Mouse (Mus musculus) megakaryocyte-erythroid progenitor cell, adult 5-6 weeks (primary cell): ENCODE measurements at regions not wholly inside any gene's neighbourhood (a gene's known extent, or its start where the extent isn't known, plus 50 kb on each side); places are given as distances from the start of the nearest gene placed in this dataset.

Experiments used
- ATAC-seq: replicated peaks from 2 replicates; pipeline ENCODE4 v1.8.0; 2016; ENCODE audit warnings: mild to moderate bottlenecking, inconsistent platforms; ENCODE audit not compliant: severe bottlenecking, poor library complexity, low FRiP score, low TSS enrichment

GRCm38 (mm10) chr8:6813816-6814215, 1708.7 kb upstream of the Slc10a2 start:
- ATAC-seq: no peak

GRCm38 (mm10) chr8:6807116-6807515, 1702.0 kb upstream of the Slc10a2 start:
- ATAC-seq: no peak

DNA sequence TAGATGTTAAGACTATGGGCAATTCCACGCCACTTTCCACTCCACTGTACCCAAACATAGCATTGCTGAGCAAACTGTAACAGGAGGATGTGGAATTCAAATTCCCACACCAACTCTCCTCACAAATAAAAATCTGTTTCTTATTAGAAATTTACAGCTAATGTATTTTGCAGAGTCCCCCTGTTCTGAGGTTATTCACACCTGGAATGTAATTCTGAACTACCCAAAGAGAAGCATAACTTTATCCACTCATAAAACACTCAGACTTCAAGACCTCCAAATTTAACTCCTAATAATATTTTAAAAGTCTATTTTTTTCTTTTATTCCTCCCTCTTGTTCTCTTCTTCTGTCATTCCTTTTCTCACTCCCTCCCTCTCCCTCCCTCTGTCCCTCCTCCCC, 1698.0 kb upstream of the Slc10a2 start:
- no peak for ATAC-seq

GRCm38 (mm10) chr8:6801076-6801475, 1695.9 kb upstream of the Slc10a2 start:
- ATAC-seq: no peak

DNA sequence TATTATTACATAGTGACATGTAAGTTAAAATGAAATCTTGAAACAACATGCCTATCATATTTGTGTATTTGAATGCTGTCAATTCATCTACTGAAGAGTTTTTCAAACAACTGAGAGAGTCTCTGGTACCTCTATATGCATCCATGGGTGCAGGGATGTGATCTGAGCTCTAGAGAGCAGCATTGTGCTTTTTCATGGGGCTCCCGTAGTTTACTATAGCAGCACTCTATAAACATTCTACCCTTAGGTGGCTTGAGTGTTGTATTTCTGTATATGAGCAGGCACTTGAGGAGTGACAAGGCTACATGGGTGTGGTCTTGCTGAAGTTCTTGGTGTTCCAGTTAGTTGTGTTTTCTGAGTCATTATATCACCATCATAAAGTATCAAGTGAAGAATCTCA, 1683.9 kb upstream of the Slc10a2 start:
- no peak for ATAC-seq

DNA sequence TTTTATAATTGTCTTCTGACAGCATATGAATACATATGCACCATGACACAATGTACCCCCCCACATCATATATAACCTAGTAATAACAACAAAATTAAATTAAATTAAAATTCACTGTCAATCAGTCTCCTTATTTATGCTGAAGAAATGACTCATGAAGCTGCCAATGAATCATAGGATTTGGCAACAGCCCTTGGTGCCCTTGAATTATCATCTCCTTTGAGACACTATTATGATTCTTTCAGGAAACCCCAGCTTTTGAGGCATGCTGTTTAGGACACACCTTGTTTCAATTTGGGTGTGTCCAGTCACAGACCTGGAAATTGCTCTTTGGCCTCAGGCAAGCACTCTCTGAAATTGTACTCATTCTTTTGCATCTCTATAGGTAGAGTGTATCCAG, 1675.8 kb upstream of the Slc10a2 start:
- ATAC-seq: no peak

GRCm38 (mm10) chr8:6775103-6775502, 1670.0 kb upstream of the Slc10a2 start:
- ATAC-seq: no peak

GRCm38 (mm10) chr8:6729571-6729970, 1624.4 kb upstream of the Slc10a2 start:
- ATAC-seq: no peak

DNA sequence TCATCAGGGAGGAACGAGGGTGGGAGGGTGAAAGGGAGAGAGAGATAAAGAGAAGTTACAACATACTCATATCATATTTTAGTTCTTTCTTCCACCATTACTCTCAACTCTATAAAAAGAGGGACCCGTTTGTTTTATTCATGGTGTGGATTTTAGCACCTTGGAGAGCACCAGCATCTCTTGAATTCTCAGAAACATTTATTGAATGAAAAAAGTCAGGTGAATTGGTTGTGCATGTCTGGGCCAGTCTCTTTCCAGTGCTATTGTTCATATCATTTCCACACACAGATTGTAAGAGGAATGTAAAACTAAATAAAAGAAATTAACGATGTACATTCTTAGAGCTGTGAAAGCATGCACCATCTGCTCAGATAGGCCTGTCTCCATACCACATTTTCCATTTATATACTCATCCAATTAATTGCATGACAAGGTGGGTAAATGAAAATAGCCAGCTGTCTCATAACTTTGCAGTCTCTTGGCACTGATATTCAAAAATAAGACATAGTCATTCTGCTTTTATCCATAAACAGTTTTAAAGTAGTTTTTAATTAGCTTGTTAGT, 1603.8 kb upstream of the Slc10a2 start:
- ATAC-seq: no peak

GRCm38 (mm10) chr8:6688595-6688994, 1583.4 kb upstream of the Slc10a2 start:
- no peak for ATAC-seq

GRCm38 (mm10) chr8:6658860-6659259, 1553.7 kb upstream of the Slc10a2 start:
- ATAC-seq: no peak

- ATAC-seq: no peak
Measured at GRCm38 (mm10) chr8:6657451-6657990, 1552.4 kb upstream of the Slc10a2 start.

DNA sequence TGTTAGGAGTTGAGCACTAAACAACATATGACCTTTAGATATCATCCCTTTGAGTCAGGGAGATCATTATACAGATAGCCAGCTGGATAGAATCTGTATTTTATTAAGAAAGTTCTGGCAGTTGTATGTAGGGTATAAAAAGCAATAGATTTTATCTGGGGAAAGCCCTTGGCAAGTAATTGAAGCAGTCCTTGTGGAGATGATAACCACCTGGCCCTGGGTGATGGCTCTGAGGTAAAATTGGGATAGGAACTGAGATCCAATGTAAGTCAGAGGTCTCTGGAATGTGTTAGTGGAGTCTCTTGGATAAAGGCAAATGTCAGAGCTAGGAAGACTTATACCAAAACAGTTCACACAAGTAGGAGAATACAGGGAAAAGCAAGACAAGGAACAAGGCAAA, 1547.0 kb upstream of the Slc10a2 start:
- no peak for ATAC-seq

GRCm38 (mm10) chr8:6648083-6648482, 1542.9 kb upstream of the Slc10a2 start:
- ATAC-seq: no peak

GRCm38 (mm10) chr8:6645287-6645957, 1540.3 kb upstream of the Slc10a2 start:
- ATAC-seq: no peak

GRCm38 (mm10) chr8:6644396-6644795, 1539.2 kb upstream of the Slc10a2 start:
- ATAC-seq: no peak

GRCm38 (mm10) chr8:6627009-6627557, 1521.9 kb upstream of the Slc10a2 start:
- ATAC-seq: no peak

- no peak for ATAC-seq
Measured at GRCm38 (mm10) chr8:6608891-6609290, 1503.7 kb upstream of the Slc10a2 start.

DNA sequence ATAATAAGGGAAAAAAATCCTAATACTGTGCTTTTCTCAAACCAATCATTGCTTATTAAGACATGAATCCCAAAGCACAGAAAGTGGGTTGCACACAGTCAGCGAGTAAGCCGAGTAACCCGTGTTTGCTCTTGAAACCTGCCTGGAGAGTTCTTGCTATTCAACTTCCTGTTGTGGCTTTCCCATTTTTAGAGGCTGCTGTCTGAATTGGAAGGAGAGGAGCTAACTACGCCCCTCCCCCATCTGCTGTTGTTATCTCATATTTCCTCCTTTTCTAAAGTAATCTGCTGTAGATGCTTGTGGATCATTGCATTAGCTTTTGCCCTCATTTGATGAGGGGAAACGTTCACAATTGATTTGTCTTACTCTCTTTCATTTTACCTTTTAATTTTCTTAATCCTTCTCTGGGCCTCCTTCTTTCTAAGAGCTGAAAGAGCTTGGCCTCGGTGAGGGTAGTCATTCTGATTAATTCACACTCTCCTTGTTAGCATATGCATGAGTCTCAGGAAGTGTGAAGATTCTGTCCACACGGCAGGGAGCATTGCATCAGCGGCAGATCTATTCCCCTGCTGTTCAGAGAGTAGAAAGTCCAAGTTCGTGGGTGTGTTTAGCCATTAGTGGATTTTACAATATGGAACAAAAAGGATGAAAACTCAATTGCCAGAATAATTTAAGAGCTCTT, 1501.8 kb upstream of the Slc10a2 start:
- no peak for ATAC-seq

DNA sequence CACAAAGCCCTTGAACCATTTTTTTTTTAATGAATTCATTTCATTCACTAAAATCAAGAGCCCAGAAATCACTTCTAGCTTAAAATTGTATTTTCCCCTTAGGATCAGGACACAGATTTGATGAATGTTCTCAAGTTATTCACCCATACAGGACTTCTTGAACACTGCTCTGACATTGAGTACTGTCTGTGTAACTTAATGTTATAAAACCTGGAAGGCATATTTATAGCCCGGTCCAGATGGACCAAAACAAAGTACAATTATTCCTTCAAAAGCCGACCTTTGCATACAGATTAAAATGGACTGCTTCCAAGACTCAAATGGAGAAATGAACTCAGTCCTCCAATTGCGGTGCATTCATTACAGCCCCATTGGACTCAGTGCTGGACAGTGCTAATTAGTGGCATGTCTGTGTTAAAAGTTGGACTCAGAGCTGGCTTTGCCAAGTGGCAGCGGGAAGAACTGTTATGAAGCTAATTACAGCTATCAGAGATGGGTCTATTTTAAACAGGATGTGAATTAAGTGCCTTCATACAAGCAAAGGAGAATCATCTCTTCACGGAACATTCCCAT, 1499.2 kb upstream of the Slc10a2 start:
- no peak for ATAC-seq
